Mouse (Mus musculus): ENCODE results near the gene Katnal1. TPM values are rescaled to one million over a fixed set of nuclear protein-coding genes. Genes with fewer than 3 reads are reported as not detected.

The Katnal1 gene
- polyA plus RNA-seq, 1 experiment from 2014 or later, result 13.7 TPM

DNA sequence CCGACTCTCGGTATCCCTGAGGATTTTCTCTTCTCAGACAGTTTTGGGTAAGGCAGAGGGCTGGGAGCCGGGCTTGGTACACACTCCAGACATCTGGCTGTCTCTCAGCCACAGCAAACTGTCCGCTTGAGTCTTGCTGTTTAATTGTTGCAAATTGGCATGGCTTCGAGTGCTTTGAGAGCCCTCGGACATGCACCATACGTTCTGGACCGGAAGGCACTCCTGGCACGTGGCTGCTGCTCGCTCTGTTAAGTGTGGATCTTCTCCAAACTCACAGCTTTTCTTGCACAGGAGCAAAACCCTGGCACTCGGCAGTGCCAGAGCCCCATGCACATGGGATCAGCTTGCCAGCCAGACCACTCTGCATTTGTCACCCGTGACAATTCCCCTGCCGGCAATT, 106.3 kb downstream of the Katnal1 start:
- Histone ChIP-seq H3K4me1 (peaks cover 38% of the 10 kb centered on the region), H3K27me3 (peaks cover 31% of the 10 kb centered on the region), H3K27ac (no peak overlapping the region), H3K9me3 (replicated peaks) (no peaks in the 10 kb centered on the region), H3K36me3 (no peaks in the 10 kb centered on the region), H3K4me2 (no peak overlapping the region), H3K4me3 (replicated peaks) (no peak overlapping the region), H3K9ac (no peak overlapping the region)
- ATAC-seq (replicated peaks; ENCODE audit: low FRiP score), result no peak
- 86% methylated on average over 13 of the region's 13 CpGs for WGBS

Other genes starting within 250 kb of the Katnal1 start
- gene Gm42791, start 65.8 kb upstream of the Katnal1 start, polyA plus RNA-seq (2015; fragmentation: Nextera tagmentation; extraction: Ambion mirVana), result 3.2 TPM in 1 of 2 replicates, not detected in the other

All from kidney, embryonic 15.5 days (tissue).